Mouse (Mus musculus) megakaryocyte, embryonic 14.5 days (primary cell): ENCODE measurements around the gene Apoc4. TPM values are rescaled to one million over a fixed set of nuclear protein-coding genes. Genes with fewer than 3 reads are reported as not detected.

Experiments
- H3K27me3 ChIP-seq: replicated peaks from 2 replicates; pipeline ENCODE3; 2012; ENCODE audit warnings: inconsistent platforms
- H3K36me3 ChIP-seq: replicated peaks from 2 replicates; pipeline ENCODE3; 2012; ENCODE audit warnings: low read length, inconsistent platforms, mixed read lengths
- H3K4me1 ChIP-seq: 2 replicates; pipeline ENCODE4 v1.6.1; 2012; ENCODE audit warnings: inconsistent platforms
- H3K4me3 ChIP-seq: replicated peaks from 2 replicates; pipeline ENCODE3; 2012; ENCODE audit warnings: moderate library complexity, mild to moderate bottlenecking, inconsistent platforms
- H3K9me3 ChIP-seq: 2 replicates; pipeline ENCODE4 v1.6.1; 2012; ENCODE audit warnings: inconsistent platforms
- FLI1 ChIP-seq: IDR thresholded peaks from 2 replicates; pipeline ENCODE4 v1.6.1; 2012; ENCODE audit warnings: low read length, inconsistent platforms, mixed read lengths
- GATA1 ChIP-seq: IDR thresholded peaks from 3 replicates; pipeline ENCODE4 v1.6.1; 2012; ENCODE audit warnings: mixed read lengths, low read length, inconsistent platforms, borderline replicate concordance
- polyA plus RNA-seq: library from polyadenylated mRNA; stranded (reverse); fragments of >175 nt; gene quantifications from 2 replicates; pipeline ENCODE4 v1.2.3, GENCODE M21; 2012; ENCODE audit warnings: low replicate concordance; ENCODE audit not compliant: insufficient read depth

The Apoc4 gene
- polyA plus RNA-seq, 1 experiment, result 7.1 TPM

- Histone ChIP-seq H3K27me3 (peaks cover 53% of the 10 kb centered on the region), H3K4me1 (peaks cover 34% of the 10 kb centered on the region), H3K9me3 (no peaks in the 10 kb centered on the region), H3K36me3 (no peaks in the 10 kb centered on the region), H3K4me3 (no peak overlapping the region)
- no peak for TF ChIP-seq GATA1
- no peak for TF ChIP-seq FLI1
Measured at GRCm38 (mm10) chr7:19685374-19685773, 4.1 kb upstream of the Apoc4 start.

- no peaks in the 10 kb centered on the region for H3K9me3 ChIP-seq
- peaks cover 32% of the 10 kb centered on the region for H3K4me1 ChIP-seq
- no peak overlapping the region for H3K4me3 ChIP-seq
- H3K36me3 ChIP-seq, result no peaks in the 10 kb centered on the region
- TF ChIP-seq GATA1 (no peak), FLI1 (no peak)
- H3K27me3 ChIP-seq, result peaks cover 44% of the 10 kb centered on the region
Measured at GRCm38 (mm10) chr7:19683771-19684201, 2.5 kb upstream of the Apoc4 start.

GRCm38 (mm10) chr7:19682979-19683378 is 1.7 kb upstream of the Apoc4 start:
- no peak for TF ChIP-seq GATA1
- TF ChIP-seq FLI1, result no peak
- peaks cover 46% of the 10 kb centered on the region for H3K27me3 ChIP-seq

GRCm38 (mm10) chr7:19680702-19681101 is 577 bp downstream of the Apoc4 start:
- TF ChIP-seq FLI1 (no peak), GATA1 (no peak)
- no peak overlapping the region for H3K4me3 ChIP-seq
- H3K27me3 ChIP-seq, result peaks cover 63% of the 10 kb centered on the region
- H3K36me3 ChIP-seq, result no peaks in the 10 kb centered on the region
- no peaks in the 10 kb centered on the region for H3K9me3 ChIP-seq
- H3K4me1 ChIP-seq, result peaks cover 34% of the 10 kb centered on the region

More at GRCm38 (mm10) chr7:19682979-19683378, 1.7 kb upstream of the Apoc4 start:
- Histone ChIP-seq H3K4me1 (peaks cover 31% of the 10 kb centered on the region), H3K4me3 (no peak overlapping the region), H3K36me3 (no peaks in the 10 kb centered on the region), H3K9me3 (no peaks in the 10 kb centered on the region)

- Histone ChIP-seq H3K27me3 (peaks cover 57% of the 10 kb centered on the region), H3K4me1 (peaks cover 27% of the 10 kb centered on the region), H3K36me3 (no peaks in the 10 kb centered on the region), H3K4me3 (no peak overlapping the region), H3K9me3 (no peaks in the 10 kb centered on the region)
- TF ChIP-seq FLI1, result no peak
- no peak for TF ChIP-seq GATA1
Measured at GRCm38 (mm10) chr7:19678901-19679300, 2.4 kb downstream of the Apoc4 start.

GRCm38 (mm10) chr7:19677872-19678271 is 3.4 kb downstream of the Apoc4 start, which contains the start of gene Apoc2:
Gene Apoc2 (minus strand): TSS chr7:19677941.
- Histone ChIP-seq H3K4me3 (no peak within 1 kb of the TSS), H3K27me3 (peaks cover 61% of the 10 kb centered on the region), H3K36me3 (no peaks in the 10 kb centered on the region), H3K4me1 (peaks cover 25% of the 10 kb centered on the region), H3K9me3 (no peaks in the 10 kb centered on the region)
- no peak for TF ChIP-seq GATA1

GRCm38 (mm10) chr7:19676662-19677061 is 4.6 kb downstream of the Apoc4 start:
- Histone ChIP-seq H3K36me3 (no peaks in the 10 kb centered on the region), H3K4me3 (no peak overlapping the region), H3K27me3 (peaks cover 57% of the 10 kb centered on the region), H3K9me3 (no peaks in the 10 kb centered on the region), H3K4me1 (peaks cover 25% of the 10 kb centered on the region)
- TF ChIP-seq GATA1 (no peak), FLI1 (no peak)

- H3K4me1 ChIP-seq, result peaks cover 19% of the 10 kb centered on the region
- H3K4me3 ChIP-seq, result peak overlapping the region; percentile 4
- no peaks in the 10 kb centered on the region for H3K36me3 ChIP-seq
- TF ChIP-seq GATA1 (no peak), FLI1 (no peak)
- no peaks in the 10 kb centered on the region for H3K9me3 ChIP-seq
- H3K27me3 ChIP-seq, result peaks cover 54% of the 10 kb centered on the region
Measured at GRCm38 (mm10) chr7:19675824-19676223, 5.5 kb downstream of the Apoc4 start.

- TF ChIP-seq FLI1, result no peak
- no peak for TF ChIP-seq GATA1
- Histone ChIP-seq H3K9me3 (no peaks in the 10 kb centered on the region), H3K4me1 (peaks cover 32% of the 10 kb centered on the region), H3K27me3 (peaks cover 48% of the 10 kb centered on the region), H3K4me3 (no peak overlapping the region), H3K36me3 (no peaks in the 10 kb centered on the region)
Measured at GRCm38 (mm10) chr7:19673083-19673699, 8.1 kb downstream of the Apoc4 start.

- Histone ChIP-seq H3K4me3 (no peak overlapping the region), H3K4me1 (peaks cover 32% of the 10 kb centered on the region), H3K36me3 (no peaks in the 10 kb centered on the region), H3K9me3 (no peaks in the 10 kb centered on the region), H3K27me3 (peaks cover 33% of the 10 kb centered on the region)
- TF ChIP-seq GATA1, result no peak
- TF ChIP-seq FLI1, result no peak
Measured at GRCm38 (mm10) chr7:19671511-19671910, 9.8 kb downstream of the Apoc4 start.
